Comparison of ENCODE assay signal across 16 mouse cellular contexts in the genomic region with DNA sequence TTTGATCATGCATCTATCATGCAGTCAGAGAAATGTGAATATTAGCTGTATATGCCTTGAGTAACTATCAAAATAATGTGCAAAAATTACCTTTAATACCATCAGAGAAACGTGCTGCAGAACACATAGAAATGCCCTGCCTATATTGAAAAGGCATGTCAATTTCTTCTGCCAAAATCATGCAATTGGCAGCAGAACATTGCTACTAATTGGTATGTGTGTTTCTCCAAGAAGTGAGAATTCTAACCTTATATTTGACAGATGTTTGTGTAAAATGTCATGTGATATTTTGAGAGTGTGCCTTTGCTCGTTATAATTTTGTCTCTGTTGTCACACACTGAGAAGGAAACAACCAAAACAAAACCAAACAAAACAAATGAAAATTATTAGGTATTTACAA.
"Had no signal": no experiment of that assay in that cellular context is flagged by ENCODE, and none has a peak within 500 bp of the region (broad histone marks: within the 10 kb centered on the region; RNA-seq: fewer than 3 reads in every experiment).

No protein-coding gene starts in this region.

- H3K9me3 ChIP-seq: neural tube, embryonic 12.5 days; neural tube, embryonic 13.5 days; neural tube, embryonic 15.5 days; stomach, embryonic 15.5 days had no signal

- H3K36me3 ChIP-seq: neural tube, embryonic 12.5 days; neural tube, embryonic 13.5 days; neural tube, embryonic 15.5 days; stomach, embryonic 15.5 days had no signal

- H3K4me3 ChIP-seq: neural tube, embryonic 12.5 days; neural tube, embryonic 13.5 days; neural tube, embryonic 15.5 days; stomach, embryonic 15.5 days had no signal

- H3K4me1 ChIP-seq: neural tube, embryonic 12.5 days; neural tube, embryonic 13.5 days; neural tube, embryonic 15.5 days; stomach, embryonic 15.5 days had no signal

- H3K9ac ChIP-seq: neural tube, embryonic 12.5 days; neural tube, embryonic 13.5 days; neural tube, embryonic 15.5 days; stomach, embryonic 15.5 days had no signal

- DNase-seq: retina, postnatal 1 day; right cerebral cortex, adult 18-20 months; right cerebral cortex, postnatal 25 days; right cerebral cortex, postnatal 4 days; spleen, adult 18-20 months; thymus, adult 18-20 months; thymus, adult 2 months; thymus, postnatal 14 days; thymus, postnatal 25 days; thymus, postnatal 36 days; thymus, postnatal 4 days had no signal

- H3K27me3 ChIP-seq: neural tube, embryonic 12.5 days; neural tube, embryonic 13.5 days; neural tube, embryonic 15.5 days; stomach, embryonic 15.5 days had no signal

- H3K4me2 ChIP-seq: neural tube, embryonic 12.5 days; neural tube, embryonic 13.5 days; neural tube, embryonic 15.5 days; stomach, embryonic 15.5 days had no signal

- H3K27ac ChIP-seq: neural tube, embryonic 12.5 days; neural tube, embryonic 13.5 days; neural tube, embryonic 15.5 days; stomach, embryonic 15.5 days; stomach, postnatal 0 days had no signal
